Mouse (Mus musculus) liver, embryonic 12.5 days (tissue): ENCODE measurements around the gene Calcrl. TPM values are rescaled to one million over a fixed set of nuclear protein-coding genes. Genes with fewer than 3 reads are reported as not detected.

Experiments used
- ATAC-seq: fragments of 200-750 bp; cut with Nextera tagmentation; 2 replicates; pipeline ENCODE4 v1.8.0; 2017; ENCODE audit warnings: moderate number of reproducible peaks, mild to moderate bottlenecking, moderate library complexity
- H3K27ac ChIP-seq: fragments of 300-500 bp; sonication (generic); 2 replicates; pipeline ENCODE4 v1.5.1; 2016; ENCODE audit warnings: mild to moderate bottlenecking
- H3K27me3 ChIP-seq: fragments of 300-500 bp; sonication (generic); replicated peaks from 2 replicates; pipeline ENCODE4 v1.6.1; 2016; ENCODE audit warnings: mild to moderate bottlenecking, moderate library complexity
- H3K36me3 ChIP-seq: fragments of 300-500 bp; sonication (generic); 2 replicates; pipeline ENCODE4 v1.6.1; 2016; ENCODE audit warnings: mild to moderate bottlenecking, moderate library complexity
- H3K4me1 ChIP-seq: fragments of 300-500 bp; sonication (generic); 2 replicates; pipeline ENCODE4 v1.6.1; 2016
- H3K4me2 ChIP-seq: fragments of 300-500 bp; sonication (generic); 2 replicates; pipeline ENCODE4 v1.6.1; 2016; ENCODE audit warnings: mild to moderate bottlenecking, moderate library complexity
- H3K4me3 ChIP-seq: fragments of 300-500 bp; sonication (generic); 2 replicates; pipeline ENCODE4 v1.5.1; 2016; ENCODE audit warnings: mild to moderate bottlenecking, moderate library complexity
- H3K9ac ChIP-seq: fragments of 300-500 bp; sonication (generic); 2 replicates; pipeline ENCODE4 v1.6.1; 2016; ENCODE audit warnings: mild to moderate bottlenecking, moderate library complexity
- H3K9me3 ChIP-seq: fragments of 300-500 bp; sonication (generic); replicated peaks from 2 replicates; pipeline ENCODE4 v1.6.1; 2016; ENCODE audit warnings: mild to moderate bottlenecking, moderate library complexity
- WGBS: fragments of 180-500 bp; shearing (Covaris S2); methylation state at CpG from one replicate; pipeline ENCODE4 v1.1.7; 2016; ENCODE audit not compliant: insufficient replicate concordance; 5-methylcytosine and 5-hydroxymethylcytosine counted together
- polyA plus RNA-seq: library from polyadenylated mRNA; unstranded; fragments of >200 nt; fragmentation: Nextera tagmentation; extraction: Ambion mirVana; gene quantifications from 2 replicates; pipeline ENCODE4 v1.2.1, GENCODE M21; 2016

Gene Calcrl
- polyA plus RNA-seq, 1 experiment from 2014 or later = 22.1 TPM

- H3K36me3 ChIP-seq = no peaks in the 10 kb centered on the region
- H3K27me3 ChIP-seq = no peaks in the 10 kb centered on the region
- H3K4me3 ChIP-seq = no peak overlapping the region
- no peak overlapping the region for H3K4me2 ChIP-seq
- no peak overlapping the region for H3K27ac ChIP-seq
- 81% methylated on average over 3 of the region's 3 CpGs for WGBS
- no peaks in the 10 kb centered on the region for H3K9me3 ChIP-seq
- H3K9ac ChIP-seq = no peak overlapping the region
- no peak for ATAC-seq
- H3K4me1 ChIP-seq = peaks cover 26% of the 10 kb centered on the region
Observed at GRCm38 (mm10) chr2:84365266-84365665, 59.9 kb downstream of the Calcrl start.

GRCm38 (mm10) chr2:84362779-84363719 lies 62.2 kb downstream of the Calcrl start:
- 84% methylated on average over 6 of the region's 6 CpGs for WGBS
- Histone ChIP-seq H3K27me3 (no peaks in the 10 kb centered on the region), H3K27ac (no peak overlapping the region), H3K9me3 (no peaks in the 10 kb centered on the region), H3K4me1 (peaks cover 15% of the 10 kb centered on the region), H3K4me2 (no peak overlapping the region), H3K36me3 (no peaks in the 10 kb centered on the region), H3K4me3 (no peak overlapping the region), H3K9ac (no peak overlapping the region)
- peak; percentile 27; the same call in 1 of the 2 replicates for ATAC-seq

- H3K4me2 ChIP-seq = no peak overlapping the region
- no peak overlapping the region for H3K9ac ChIP-seq
- no peaks in the 10 kb centered on the region for H3K36me3 ChIP-seq
- H3K9me3 ChIP-seq = no peaks in the 10 kb centered on the region
- no peak for ATAC-seq
- no peaks in the 10 kb centered on the region for H3K27me3 ChIP-seq
- no peak overlapping the region for H3K27ac ChIP-seq
- no peak overlapping the region for H3K4me3 ChIP-seq
- WGBS = 57% methylated on average over 3 of the region's 3 CpGs
- H3K4me1 ChIP-seq = no peaks in the 10 kb centered on the region
Observed at GRCm38 (mm10) chr2:84358690-84359343, 66.4 kb downstream of the Calcrl start.

GRCm38 (mm10) chr2:84355281-84355680 lies 69.9 kb downstream of the Calcrl start:
- no peak for ATAC-seq
- H3K27me3 ChIP-seq = no peaks in the 10 kb centered on the region
- no peak overlapping the region for H3K4me2 ChIP-seq
- H3K4me3 ChIP-seq = no peak overlapping the region
- no peak overlapping the region for H3K9ac ChIP-seq
- 52% methylated on average over 4 of the region's 4 CpGs for WGBS
- no peaks in the 10 kb centered on the region for H3K9me3 ChIP-seq
- no peak overlapping the region for H3K27ac ChIP-seq
- H3K4me1 ChIP-seq = no peaks in the 10 kb centered on the region
- no peaks in the 10 kb centered on the region for H3K36me3 ChIP-seq

- Histone ChIP-seq H3K9me3 (no peaks in the 10 kb centered on the region), H3K27me3 (no peaks in the 10 kb centered on the region), H3K27ac (no peak overlapping the region), H3K4me3 (no peak overlapping the region), H3K9ac (no peak overlapping the region), H3K4me2 (no peak overlapping the region), H3K4me1 (no peaks in the 10 kb centered on the region), H3K36me3 (peaks cover 7% of the 10 kb centered on the region; the same call in 1 of the 2 replicates)
- no peak for ATAC-seq
- WGBS = 55% methylated on average over 2 of the region's 2 CpGs
Observed at GRCm38 (mm10) chr2:84347376-84347775, 77.8 kb downstream of the Calcrl start.

GRCm38 (mm10) chr2:84343756-84344155 lies 81.5 kb downstream of the Calcrl start:
- WGBS = 53% methylated on average over 2 of the region's 2 CpGs
- ATAC-seq = no peak
- Histone ChIP-seq H3K9ac (no peak overlapping the region), H3K36me3 (peaks cover 7% of the 10 kb centered on the region; the same call in 1 of the 2 replicates), H3K4me1 (no peaks in the 10 kb centered on the region), H3K9me3 (no peaks in the 10 kb centered on the region), H3K4me2 (no peak overlapping the region), H3K27me3 (no peaks in the 10 kb centered on the region), H3K4me3 (no peak overlapping the region), H3K27ac (no peak overlapping the region)

- Histone ChIP-seq H3K27me3 (no peaks in the 10 kb centered on the region), H3K4me2 (no peak overlapping the region), H3K4me3 (no peak overlapping the region), H3K4me1 (no peaks in the 10 kb centered on the region), H3K27ac (no peak overlapping the region), H3K9me3 (no peaks in the 10 kb centered on the region), H3K9ac (no peak overlapping the region), H3K36me3 (no peaks in the 10 kb centered on the region)
- no peak for ATAC-seq
- 59% methylated on average over 1 of the region's 1 CpGs for WGBS
Observed at GRCm38 (mm10) chr2:84337774-84338450, 87.3 kb downstream of the Calcrl start.

- Histone ChIP-seq H3K9me3 (no peaks in the 10 kb centered on the region), H3K4me2 (no peak overlapping the region), H3K36me3 (no peaks in the 10 kb centered on the region), H3K4me3 (no peak overlapping the region), H3K27me3 (no peaks in the 10 kb centered on the region), H3K27ac (no peak overlapping the region), H3K9ac (no peak overlapping the region), H3K4me1 (no peaks in the 10 kb centered on the region)
- WGBS = 75% methylated on average over 4 of the region's 4 CpGs
- no peak for ATAC-seq
Observed at GRCm38 (mm10) chr2:84336331-84336730, 88.9 kb downstream of the Calcrl start.

- WGBS = 55% methylated on average over 4 of the region's 4 CpGs
- H3K4me3 ChIP-seq = no peak overlapping the region
- no peak overlapping the region for H3K4me2 ChIP-seq
- no peak overlapping the region for H3K27ac ChIP-seq
- ATAC-seq = no peak
- H3K9ac ChIP-seq = no peak overlapping the region
- no peaks in the 10 kb centered on the region for H3K36me3 ChIP-seq
- H3K4me1 ChIP-seq = no peaks in the 10 kb centered on the region
- no peaks in the 10 kb centered on the region for H3K27me3 ChIP-seq
- no peaks in the 10 kb centered on the region for H3K9me3 ChIP-seq
Observed at GRCm38 (mm10) chr2:84316185-84316805, 108.9 kb downstream of the Calcrl start.

GRCm38 (mm10) chr2:84296517-84296916 lies 128.7 kb downstream of the Calcrl start:
- no peaks in the 10 kb centered on the region for H3K27me3 ChIP-seq
- H3K27ac ChIP-seq = no peak overlapping the region
- H3K4me2 ChIP-seq = no peak overlapping the region
- H3K4me3 ChIP-seq = no peak overlapping the region
- WGBS = 45% methylated on average over 5 of the region's 5 CpGs
- no peaks in the 10 kb centered on the region for H3K4me1 ChIP-seq
- no peaks in the 10 kb centered on the region for H3K36me3 ChIP-seq
- no peak overlapping the region for H3K9ac ChIP-seq
- ATAC-seq = no peak
- H3K9me3 ChIP-seq = no peaks in the 10 kb centered on the region

- no peaks in the 10 kb centered on the region for H3K27me3 ChIP-seq
- no peak overlapping the region for H3K27ac ChIP-seq
- no peak overlapping the region for H3K4me3 ChIP-seq
- ATAC-seq = no peak
- H3K36me3 ChIP-seq = no peaks in the 10 kb centered on the region
- H3K9me3 ChIP-seq = no peaks in the 10 kb centered on the region
- H3K4me2 ChIP-seq = no peak overlapping the region
- no peaks in the 10 kb centered on the region for H3K4me1 ChIP-seq
- 53% methylated on average over 2 of the region's 2 CpGs for WGBS
- H3K9ac ChIP-seq = no peak overlapping the region
Observed at GRCm38 (mm10) chr2:84295068-84295467, 130.1 kb downstream of the Calcrl start.
